Mouse (Mus musculus) left cerebral cortex, postnatal 25 days (tissue): ENCODE measurements around the gene Zfp105. TPM values are rescaled to one million over a fixed set of nuclear protein-coding genes. Genes with fewer than 3 reads are reported as not detected.
A peak's percentile ranks its signal among the peaks of the same experiment; 100 is the strongest.

Experiments
- DNase-seq, 2 experiments: peaks; one replicate each; pipeline ENCODE4 v3.0.0; 2022; ENCODE audit warnings: low spot score in 2 of 2, mixed read lengths in 1 of 2
- intact Hi-C: fragments of 180-260 bp; cut with DNase I; formaldehyde crosslinking; loops from one replicate; pipeline ENCODE4 v1.15.1; 2025
- total RNA-seq, 2 experiments: library from RNA; stranded (reverse); gene quantifications; 2 replicates each; pipeline ENCODE4 v1.2.3; 2021

Zfp105 gene
- 1 to 10 TPM; 7.0 to 7.2 TPM for total RNA-seq

- intact Hi-C loops: no loop called here
- DNase-seq: peak; percentile 60 to 71
Measured at GRCm38 (mm10) chr9:122922936-122923381, at the start of gene Zfp105. Gene Zfp105 (plus strand): TSS chr9:122923072.

- intact Hi-C loops: no loop called here
- no peak for DNase-seq
Measured at GRCm38 (mm10) chr9:122874653-122875052, 48.2 kb upstream of the Zfp105 start.

- DNase-seq: no peak
- intact Hi-C loops: no loop called here
Measured at GRCm38 (mm10) chr9:122875145-122875544, 47.7 kb upstream of the Zfp105 start.

- no peak for DNase-seq
- intact Hi-C loops: no loop called here
Measured at GRCm38 (mm10) chr9:122885385-122885784, 37.5 kb upstream of the Zfp105 start, which contains the start of gene Zkscan7. Gene Zkscan7 (plus strand): TSS chr9:122885685.

GRCm38 (mm10) chr9:122886372-122887179 is 36.3 kb upstream of the Zfp105 start:
- peak; percentile 66 to 73 for DNase-seq
- intact Hi-C loops: no loop called here

GRCm38 (mm10) chr9:122901047-122901446 is 21.8 kb upstream of the Zfp105 start:
- intact Hi-C loops: no loop called here
- no peak for DNase-seq

GRCm38 (mm10) chr9:122902717-122903535 is 19.9 kb upstream of the Zfp105 start:
- DNase-seq: peak; percentile 32
- intact Hi-C loops: no loop called here

GRCm38 (mm10) chr9:122922436-122922835 is 436 bp upstream of the Zfp105 start:
- DNase-seq: no peak
- intact Hi-C loops: no loop called here

- DNase-seq: no peak
- intact Hi-C loops: no loop called here
Measured at GRCm38 (mm10) chr9:122928915-122929314, 6.0 kb downstream of the Zfp105 start.

- peak; percentile 94 to 95 for DNase-seq
- intact Hi-C loops: loop anchor here (2.0 to 5.0 kb wide), 2 partner anchors 70 to 84 kb away; partner anchors contain the start of genes Tmem42 and Zfp445
Measured at GRCm38 (mm10) chr9:122950643-122951475, 28.0 kb downstream of the Zfp105 start, which contains the start of the genes 1110059G10Rik and Kif15. Gene 1110059G10Rik (minus strand): TSS chr9:122951000. Gene Kif15 (plus strand): TSS chr9:122951046.

Other genes with a start within 250 kb of the Zfp105 start
- not detected for gene Topaz1, start 175.7 kb upstream of the Zfp105 start, total RNA-seq
- gene Tcaim, start 117.5 kb upstream of the Zfp105 start, total RNA-seq: 10 to 100 TPM; 17.0 to 19.7 TPM
- gene Gm35549, start 79.0 kb upstream of the Zfp105 start, total RNA-seq: not detected
- gene Zfp445, start 57.1 kb upstream of the Zfp105 start, total RNA-seq: 100 to 1,000 TPM; 151 to 172 TPM
- gene Zkscan7, start 37.4 kb upstream of the Zfp105 start, total RNA-seq: 1 to 10 TPM; 4.1 to 5.0 TPM
- gene 1110059G10Rik, start 27.9 kb downstream of the Zfp105 start, total RNA-seq: 10 to 100 TPM; 20.9 to 22.5 TPM
- under 1 TPM; 0.46 to 0.48 TPM for gene Kif15, start 28.0 kb downstream of the Zfp105 start, total RNA-seq
- 10 to 100 TPM; 23.0 to 31.4 TPM for gene Tmem42, start 98.3 kb downstream of the Zfp105 start, total RNA-seq
- gene Tgm4, start 111.7 kb downstream of the Zfp105 start, total RNA-seq: 1 to 10 TPM; 1.3 to 2.2 TPM
- 10 to 100 TPM; 67.1 to 68.9 TPM for gene Zdhhc3, start 190.1 kb downstream of the Zfp105 start, total RNA-seq
- gene Exosc7, start 190.1 kb downstream of the Zfp105 start, total RNA-seq: 10 to 100 TPM; 39.3 to 43.1 TPM
- 1 to 10 TPM; 3.6 to 3.7 TPM for gene Clec3b, start 227.9 kb downstream of the Zfp105 start, total RNA-seq